Mouse (Mus musculus): ENCODE data around the gene Zdhhc9.

DNA sequence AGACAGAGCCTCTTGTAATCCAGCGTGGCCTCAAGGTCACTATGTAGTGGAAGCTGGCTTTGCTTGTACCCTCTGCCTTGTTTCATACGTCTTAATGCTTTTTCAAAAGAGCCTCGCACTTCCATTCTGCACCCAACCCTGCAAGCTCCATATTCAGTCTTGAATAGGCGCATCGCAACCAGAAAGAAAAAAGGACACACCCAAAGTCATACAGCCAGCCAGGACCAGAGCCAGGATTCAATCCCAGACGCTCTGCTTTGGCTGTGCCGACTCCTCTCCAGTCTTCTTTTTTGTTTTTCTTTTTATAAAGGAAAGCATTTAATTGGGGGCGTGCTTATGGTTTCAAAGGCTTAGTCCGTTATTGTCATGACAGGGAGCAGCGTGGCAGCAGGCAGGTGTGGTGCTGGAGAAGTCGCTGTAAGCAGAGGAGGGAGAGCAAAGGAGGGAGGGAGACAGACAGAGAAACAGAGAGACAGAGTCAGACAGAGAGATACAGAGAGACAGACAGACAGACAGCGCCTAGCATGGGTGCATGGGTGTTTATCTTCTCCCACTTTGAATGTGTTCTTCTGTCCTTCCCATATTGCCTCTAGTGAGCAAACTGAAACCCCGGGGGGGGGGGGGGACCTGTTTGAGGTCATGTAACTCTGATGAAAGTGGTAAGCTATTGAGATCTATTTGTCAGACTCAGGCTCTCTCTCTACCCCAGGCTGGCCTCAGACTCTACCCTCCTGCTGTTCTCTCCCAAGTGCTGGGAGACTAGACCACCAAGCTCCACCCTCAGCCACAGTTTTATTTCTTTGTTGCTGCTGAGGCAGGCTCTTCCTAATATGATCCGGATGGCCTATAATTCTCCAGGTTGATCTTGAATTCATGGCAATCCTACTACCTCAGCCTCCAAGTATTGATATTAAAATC is 69.1 kb downstream of the Zdhhc9 start:
- no peak for TF ChIP-seq MYOG (IDR thresholded peaks at IDR 0.05; ENCODE audit: control insufficient read depth in 1 of 3, insufficient read depth in 1 of 3, insufficient read length in 2 of 3, low read depth in 2 of 3)
- TF ChIP-seq TCF12 (IDR thresholded peaks at IDR 0.05; ENCODE audit: insufficient read depth, poor library complexity, severe bottlenecking), result no peak
- TF ChIP-seq POLR2AphosphoS2 (IDR thresholded peaks at IDR 0.05; ENCODE audit: insufficient read length, low read depth), result no peak
- TF ChIP-seq POLR2A (IDR thresholded peaks at IDR 0.05; ENCODE audit: insufficient read length, low read depth), result no peak
- TF ChIP-seq USF1 (IDR thresholded peaks at IDR 0.05; ENCODE audit: low read depth), result no peak
- no peak for TF ChIP-seq E2F4 (IDR thresholded peaks at IDR 0.05; ENCODE audit: insufficient read depth)
- TF ChIP-seq MYOD1 (IDR thresholded peaks at IDR 0.05; ENCODE audit: control insufficient read depth in 1 of 3, insufficient read length in 2 of 3, low read depth in 2 of 3), result no peak
- TF ChIP-seq SRF (IDR thresholded peaks at IDR 0.05; ENCODE audit: control insufficient read depth, insufficient read length, low read depth), result no peak
- no peak for TF ChIP-seq REST (IDR thresholded peaks at IDR 0.05; ENCODE audit: insufficient read depth, insufficient read length)
- TF ChIP-seq MAX (IDR thresholded peaks at IDR 0.05; ENCODE audit: low read depth), result no peak
- no peak for TF ChIP-seq CEBPB (IDR thresholded peaks at IDR 0.05; ENCODE audit: insufficient read depth, poor library complexity, severe bottlenecking)
- no peak for TF ChIP-seq TCF3 (IDR thresholded peaks at IDR 0.05; ENCODE audit: insufficient read length, low read depth)
